Mouse (Mus musculus): Measurements from ENCODE around the gene H2al1g. TPM values are rescaled to one million over a fixed set of nuclear protein-coding genes. Genes with fewer than 3 reads are reported as not detected.
"Not testable (repeated sequence)": the region's sequence is repeated elsewhere in the genome, so short reads cannot be mapped to it uniquely, and the experiment has no call there.

The H2al1g gene
- not detected in 2 replicates for polyA plus RNA-seq (2014; fragmentation: Nextera tagmentation; extraction: Ambion mirVana)

DNA sequence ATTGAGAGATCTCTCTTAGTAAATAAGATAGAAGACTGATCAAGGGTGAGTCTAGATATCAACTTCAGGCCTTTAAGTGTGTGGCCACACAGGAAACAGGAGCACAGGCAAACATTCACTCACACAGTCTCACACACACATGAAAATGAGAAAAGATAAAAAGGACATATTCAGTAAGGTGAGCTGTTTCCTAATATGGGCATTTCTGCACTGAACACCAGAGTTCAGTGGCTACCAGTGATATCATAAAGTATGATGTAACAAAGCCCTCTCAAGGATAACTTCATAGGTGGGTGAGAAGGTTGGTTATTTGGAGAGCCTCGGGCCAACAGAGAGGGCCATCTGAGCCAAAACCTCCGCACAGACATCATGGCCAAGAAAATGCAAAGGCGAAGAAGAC lies at the start of gene H2al1g:
Gene H2al1g (plus strand): TSS at position 301 of the 400 bp plus-strand sequence.
- not testable (repeated sequence) for H3K27ac ChIP-seq (ENCODE audit: low read depth, low read length); H3K9me3 ChIP-seq (ENCODE audit: control insufficient read depth, low read length); H3K27me3 ChIP-seq (ENCODE audit: control insufficient read depth, insufficient read depth, low read length); H3K4me2 ChIP-seq (replicated peaks; ENCODE audit: low read depth, low read length); ATAC-seq (ENCODE audit: low FRiP score); H3K36me3 ChIP-seq (ENCODE audit: control insufficient read depth, insufficient read depth, low read length); DNase-seq (ENCODE audit: low spot score); H3K4me3 ChIP-seq (ENCODE audit: low read depth, low read length); H3K9ac ChIP-seq (ENCODE audit: low read depth, low read length); H3K4me1 ChIP-seq (replicated peaks; ENCODE audit: control insufficient read depth, insufficient read depth, low read length)
- no CpG with 5 or more reads among the region's 3 CpGs for WGBS

DNA sequence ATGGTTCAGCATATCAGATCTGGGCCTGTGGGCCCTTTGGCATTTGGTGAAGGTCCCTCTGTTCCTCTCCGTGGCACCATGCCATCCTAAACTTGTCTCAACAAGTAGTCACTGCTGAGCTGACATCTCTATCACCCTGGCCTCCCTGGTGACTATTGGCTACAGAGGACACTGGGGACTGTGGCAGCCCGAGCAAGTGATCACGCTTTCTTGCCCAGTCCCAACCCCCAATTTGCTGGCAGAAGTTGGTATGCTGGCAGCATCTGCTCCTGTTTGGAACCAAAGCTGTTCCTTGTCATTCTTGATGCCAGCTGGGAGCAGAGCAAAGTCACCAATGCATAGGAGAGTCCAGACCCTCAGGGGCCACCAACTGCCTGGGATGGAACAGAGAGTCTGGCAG lies 49.0 kb upstream of the H2al1g start:
- 91% methylated on average over 3 of the region's 3 CpGs for WGBS
- Histone ChIP-seq H3K9ac (ENCODE audit: low read depth, low read length) (no peak overlapping the region), H3K4me1 (replicated peaks; ENCODE audit: control insufficient read depth, insufficient read depth, low read length) (no peaks in the 10 kb centered on the region), H3K4me2 (replicated peaks; ENCODE audit: low read depth, low read length) (no peak overlapping the region), H3K9me3 (ENCODE audit: control insufficient read depth, low read length) (no peaks in the 10 kb centered on the region), H3K4me3 (ENCODE audit: low read depth, low read length) (no peak overlapping the region), H3K27me3 (ENCODE audit: control insufficient read depth, insufficient read depth, low read length) (no peaks in the 10 kb centered on the region), H3K27ac (ENCODE audit: low read depth, low read length) (no peak overlapping the region), H3K36me3 (ENCODE audit: control insufficient read depth, insufficient read depth, low read length) (no peaks in the 10 kb centered on the region)
- no peak for ATAC-seq (ENCODE audit: low FRiP score)
- no peak for DNase-seq (ENCODE audit: low spot score)

DNA sequence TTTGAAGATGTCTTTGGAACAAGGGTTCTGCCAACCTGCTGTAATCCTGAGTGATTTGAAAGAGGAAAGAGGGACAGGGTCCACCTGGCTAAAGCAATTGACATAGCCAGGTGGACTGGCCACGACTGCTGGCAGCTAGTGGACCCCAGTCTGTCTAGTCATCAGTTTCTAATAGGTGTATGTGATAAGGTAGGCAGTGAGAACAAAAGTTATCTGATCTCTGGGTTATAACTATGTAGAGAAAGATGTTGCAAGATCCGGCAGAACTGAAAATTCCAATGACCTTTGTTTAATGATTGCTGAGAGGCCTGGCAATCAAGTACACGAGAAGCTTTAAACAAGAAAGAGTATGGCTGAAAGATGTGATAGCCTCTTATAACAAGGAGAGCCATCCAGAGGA lies 44.9 kb upstream of the H2al1g start:
- Histone ChIP-seq H3K27me3 (ENCODE audit: control insufficient read depth, insufficient read depth, low read length) (no peaks in the 10 kb centered on the region), H3K9ac (ENCODE audit: low read depth, low read length) (no peak overlapping the region), H3K4me2 (replicated peaks; ENCODE audit: low read depth, low read length) (no peak overlapping the region), H3K9me3 (ENCODE audit: control insufficient read depth, low read length) (no peaks in the 10 kb centered on the region), H3K4me3 (ENCODE audit: low read depth, low read length) (no peak overlapping the region), H3K36me3 (ENCODE audit: control insufficient read depth, insufficient read depth, low read length) (no peaks in the 10 kb centered on the region), H3K4me1 (replicated peaks; ENCODE audit: control insufficient read depth, insufficient read depth, low read length) (no peaks in the 10 kb centered on the region), H3K27ac (ENCODE audit: low read depth, low read length) (no peak overlapping the region)
- ATAC-seq (ENCODE audit: low FRiP score) (no peak), DNase-seq (ENCODE audit: low spot score) (no peak)
- 72% methylated on average over 3 of the region's 3 CpGs for WGBS

DNA sequence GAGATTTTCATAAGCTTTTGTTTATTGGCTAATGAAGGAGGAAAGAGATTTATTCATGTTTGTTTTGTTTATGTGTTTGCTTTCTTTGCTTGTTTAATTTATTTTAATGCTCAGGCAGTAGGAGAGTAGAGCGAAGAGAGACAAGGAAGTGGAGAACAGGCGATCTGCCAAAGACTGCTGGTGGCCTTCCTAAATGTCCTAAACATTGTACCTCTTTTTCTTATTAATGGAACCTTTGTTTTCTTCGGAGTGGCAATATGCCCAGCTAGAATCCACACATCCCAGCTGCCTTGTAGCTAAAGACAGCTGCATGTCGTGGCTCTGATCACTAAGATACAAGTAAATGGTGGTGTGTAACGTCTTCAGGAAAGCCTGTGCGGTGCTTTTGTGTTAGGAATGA lies 41.0 kb upstream of the H2al1g start:
- H3K27ac ChIP-seq (ENCODE audit: low read depth, low read length), result no peak overlapping the region
- H3K4me1 ChIP-seq (replicated peaks; ENCODE audit: control insufficient read depth, insufficient read depth, low read length), result no peaks in the 10 kb centered on the region
- ATAC-seq (ENCODE audit: low FRiP score) (no peak), DNase-seq (ENCODE audit: low spot score) (no peak)
- WGBS, result 81% methylated on average over 6 of the region's 6 CpGs
- no peaks in the 10 kb centered on the region for H3K36me3 ChIP-seq (ENCODE audit: control insufficient read depth, insufficient read depth, low read length)
- no peaks in the 10 kb centered on the region for H3K27me3 ChIP-seq (ENCODE audit: control insufficient read depth, insufficient read depth, low read length)
- no peak overlapping the region for H3K4me3 ChIP-seq (ENCODE audit: low read depth, low read length)
- no peak overlapping the region for H3K9ac ChIP-seq (ENCODE audit: low read depth, low read length)
- no peak overlapping the region for H3K4me2 ChIP-seq (replicated peaks; ENCODE audit: low read depth, low read length)
- no peaks in the 10 kb centered on the region for H3K9me3 ChIP-seq (ENCODE audit: control insufficient read depth, low read length)

DNA sequence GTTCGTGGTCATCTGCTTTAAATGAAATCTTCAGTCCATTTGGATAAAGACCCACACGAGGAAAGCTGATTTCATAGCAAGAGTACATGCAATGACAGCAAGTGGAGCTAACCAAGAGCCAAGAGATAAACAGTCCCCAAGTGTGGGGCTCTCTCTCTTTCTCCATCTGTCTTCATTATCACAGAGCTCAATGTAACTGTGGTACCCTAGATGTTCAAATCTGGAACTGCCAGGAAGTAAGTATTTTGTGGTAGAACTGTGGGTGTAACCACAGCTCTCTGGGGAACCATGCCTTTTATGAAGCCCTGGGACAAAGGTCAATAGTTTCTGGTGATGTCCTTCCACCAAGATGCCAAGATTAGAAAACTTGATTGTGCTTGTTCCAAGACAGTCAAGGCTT lies 37.3 kb upstream of the H2al1g start:
- Histone ChIP-seq H3K4me2 (replicated peaks; ENCODE audit: low read depth, low read length) (no peak overlapping the region), H3K9ac (ENCODE audit: low read depth, low read length) (no peak overlapping the region), H3K9me3 (ENCODE audit: control insufficient read depth, low read length) (no peaks in the 10 kb centered on the region), H3K27me3 (ENCODE audit: control insufficient read depth, insufficient read depth, low read length) (no peaks in the 10 kb centered on the region), H3K27ac (ENCODE audit: low read depth, low read length) (no peak overlapping the region), H3K4me3 (ENCODE audit: low read depth, low read length) (no peak overlapping the region), H3K36me3 (ENCODE audit: control insufficient read depth, insufficient read depth, low read length) (no peaks in the 10 kb centered on the region), H3K4me1 (replicated peaks; ENCODE audit: control insufficient read depth, insufficient read depth, low read length) (no peaks in the 10 kb centered on the region)
- DNase-seq (ENCODE audit: low spot score) (no peak), ATAC-seq (ENCODE audit: low FRiP score) (no peak)
- 73% methylated on average over 2 of the region's 2 CpGs for WGBS

DNA sequence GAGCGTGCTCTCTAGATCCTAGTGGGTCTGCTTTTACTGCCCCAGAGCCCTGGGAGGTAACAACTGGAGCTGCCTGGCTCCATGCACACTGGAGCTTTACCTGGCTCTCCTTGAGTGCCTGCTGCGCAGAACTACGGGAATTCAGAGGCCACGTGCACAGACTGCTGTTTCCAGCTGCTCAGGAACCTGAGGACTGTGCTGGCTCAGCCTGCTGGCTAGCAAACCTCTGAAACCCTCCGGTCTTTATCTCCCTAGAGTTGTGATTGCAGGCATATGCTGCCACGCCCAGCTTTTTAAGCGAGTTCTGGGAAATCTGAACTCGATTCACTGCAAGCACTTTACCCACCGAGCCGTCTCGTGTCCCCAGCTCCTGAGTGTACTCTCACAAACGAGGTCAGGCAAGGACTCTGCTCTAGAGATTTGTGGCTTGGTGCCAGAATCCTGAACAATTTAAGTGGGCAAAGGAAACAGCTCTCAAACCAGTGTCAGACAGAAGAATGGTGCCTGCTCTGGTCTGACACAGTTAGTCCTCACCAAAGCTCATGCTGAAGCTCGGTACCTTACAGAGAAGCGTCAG lies 29.7 kb upstream of the H2al1g start:
- Histone ChIP-seq H3K27me3 (ENCODE audit: control insufficient read depth, insufficient read depth, low read length) (no peaks in the 10 kb centered on the region; the same call in 1 of the 2 replicates), H3K4me1 (replicated peaks; ENCODE audit: control insufficient read depth, insufficient read depth, low read length) (no peaks in the 10 kb centered on the region), H3K4me3 (ENCODE audit: low read depth, low read length) (no peak overlapping the region), H3K27ac (ENCODE audit: low read depth, low read length) (no peak overlapping the region), H3K36me3 (ENCODE audit: control insufficient read depth, insufficient read depth, low read length) (no peaks in the 10 kb centered on the region), H3K4me2 (replicated peaks; ENCODE audit: low read depth, low read length) (no peak overlapping the region), H3K9me3 (ENCODE audit: control insufficient read depth, low read length) (no peaks in the 10 kb centered on the region), H3K9ac (ENCODE audit: low read depth, low read length) (no peak overlapping the region)
- DNase-seq (ENCODE audit: low spot score), result no peak
- 85% methylated on average over 14 of the region's 14 CpGs for WGBS
- no peak for ATAC-seq (ENCODE audit: low FRiP score)

DNA sequence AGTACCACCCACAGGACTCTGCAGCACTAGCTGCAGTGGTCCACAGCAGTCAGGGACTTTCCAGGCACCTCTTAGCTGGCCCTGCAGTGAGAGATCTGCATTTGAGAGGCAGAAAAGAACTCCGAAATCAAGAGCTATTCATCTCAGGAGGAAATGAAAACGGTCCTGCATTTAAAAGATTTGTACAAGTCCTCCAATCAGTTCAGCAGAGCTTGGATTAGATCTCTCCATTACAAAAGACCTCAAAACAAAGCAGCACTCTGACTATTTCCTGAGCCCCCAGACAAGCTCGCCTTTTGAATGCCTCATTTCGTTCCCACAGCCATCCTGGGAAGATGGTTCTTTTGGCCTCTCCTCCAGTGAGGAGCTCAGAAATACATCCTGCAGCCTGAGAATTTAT lies 28.8 kb upstream of the H2al1g start:
- H3K27ac ChIP-seq (ENCODE audit: low read depth, low read length), result no peak overlapping the region
- no peaks in the 10 kb centered on the region; the same call in 1 of the 2 replicates for H3K27me3 ChIP-seq (ENCODE audit: control insufficient read depth, insufficient read depth, low read length)
- 59% methylated on average over 4 of the region's 4 CpGs for WGBS
- no peaks in the 10 kb centered on the region for H3K4me1 ChIP-seq (replicated peaks; ENCODE audit: control insufficient read depth, insufficient read depth, low read length)
- DNase-seq (ENCODE audit: low spot score) (no peak), ATAC-seq (ENCODE audit: low FRiP score) (no peak)
- no peak overlapping the region for H3K9ac ChIP-seq (ENCODE audit: low read depth, low read length)
- H3K9me3 ChIP-seq (ENCODE audit: control insufficient read depth, low read length), result no peaks in the 10 kb centered on the region
- no peak overlapping the region for H3K4me2 ChIP-seq (replicated peaks; ENCODE audit: low read depth, low read length)
- H3K4me3 ChIP-seq (ENCODE audit: low read depth, low read length), result no peak overlapping the region
- no peaks in the 10 kb centered on the region for H3K36me3 ChIP-seq (ENCODE audit: control insufficient read depth, insufficient read depth, low read length)

DNA sequence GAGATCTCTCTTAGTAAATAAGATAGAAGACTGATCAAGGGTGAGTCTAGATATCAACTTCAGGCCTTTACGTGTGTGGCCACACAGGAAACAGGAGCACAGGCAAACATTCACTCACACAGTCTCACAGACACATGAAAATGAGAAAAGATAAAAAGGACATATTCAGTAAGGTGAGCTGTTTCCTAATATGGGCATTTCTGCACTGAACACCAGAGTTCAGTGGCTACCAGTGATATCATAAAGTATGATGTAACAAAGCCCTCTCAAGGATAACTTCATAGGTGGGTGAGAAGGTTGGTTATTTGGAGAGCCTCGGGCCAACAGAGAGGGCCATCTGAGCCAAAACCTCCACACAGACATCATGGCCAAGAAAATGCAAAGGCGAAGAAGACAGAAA lies 19.1 kb upstream of the H2al1g start, which contains the start of gene H2al1a:
Gene H2al1a (plus strand): TSS at position 301 of the 400 bp plus-strand sequence.
- not testable (repeated sequence) for H3K27me3 ChIP-seq (ENCODE audit: control insufficient read depth, insufficient read depth, low read length); ATAC-seq (ENCODE audit: low FRiP score); H3K27ac ChIP-seq (ENCODE audit: low read depth, low read length); H3K4me2 ChIP-seq (replicated peaks; ENCODE audit: low read depth, low read length); H3K36me3 ChIP-seq (ENCODE audit: control insufficient read depth, insufficient read depth, low read length); H3K4me3 ChIP-seq (ENCODE audit: low read depth, low read length); H3K4me1 ChIP-seq (replicated peaks; ENCODE audit: control insufficient read depth, insufficient read depth, low read length); H3K9ac ChIP-seq (ENCODE audit: low read depth, low read length); H3K9me3 ChIP-seq (ENCODE audit: control insufficient read depth, low read length); DNase-seq (ENCODE audit: low spot score)
- no CpG with 5 or more reads among the region's 3 CpGs for WGBS

DNA sequence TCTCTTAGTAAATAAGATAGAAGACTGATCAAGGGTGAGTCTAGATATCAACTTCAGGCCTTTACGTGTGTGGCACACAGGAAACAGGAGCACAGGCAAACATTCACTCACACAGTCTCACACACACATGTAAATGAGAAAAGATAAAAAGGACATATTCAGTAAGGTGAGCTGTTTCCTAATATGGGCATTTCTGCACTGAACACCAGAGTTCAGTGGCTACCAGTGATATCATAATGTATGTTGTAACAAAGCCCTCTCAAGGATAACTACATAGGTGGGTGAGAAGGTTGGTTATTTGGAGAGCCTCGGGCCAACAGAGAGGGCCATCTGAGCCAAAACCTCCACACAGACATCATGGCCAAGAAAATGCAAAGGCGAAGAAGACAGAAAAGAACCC lies 15.9 kb upstream of the H2al1g start, which contains the start of gene H2al1b:
Gene H2al1b (plus strand): TSS at position 301 of the 400 bp plus-strand sequence.
- not testable (repeated sequence) for H3K27ac ChIP-seq (ENCODE audit: low read depth, low read length); H3K27me3 ChIP-seq (ENCODE audit: control insufficient read depth, insufficient read depth, low read length); H3K36me3 ChIP-seq (ENCODE audit: control insufficient read depth, insufficient read depth, low read length); DNase-seq (ENCODE audit: low spot score); ATAC-seq (ENCODE audit: low FRiP score); H3K9ac ChIP-seq (ENCODE audit: low read depth, low read length); H3K4me2 ChIP-seq (replicated peaks; ENCODE audit: low read depth, low read length); H3K9me3 ChIP-seq (ENCODE audit: control insufficient read depth, low read length); H3K4me3 ChIP-seq (ENCODE audit: low read depth, low read length); H3K4me1 ChIP-seq (replicated peaks; ENCODE audit: control insufficient read depth, insufficient read depth, low read length)
- WGBS, result 87% methylated on average over 1 of the region's 3 CpGs
